Mouse (Mus musculus) Patski (cell line): Measurements from ENCODE around the gene Olfr543. TPM values are rescaled to one million over a fixed set of nuclear protein-coding genes. Genes with fewer than 3 reads are reported as not detected.

Source experiments
- ATAC-seq: fragments of 100-300 bp; one replicate; pipeline ENCODE4 v1.8.0; 2021
- CTCF ChIA-PET: fragments of 350-600 bp; sonication (Branson Sonifier 250); formaldehyde crosslinking; loops from one replicate; lab custom pipeline; 2022; ENCODE audit warnings: inconsistent platforms; lab: Charles Lee
- POLR2A ChIA-PET: fragments of 350-600 bp; sonication (Branson Sonifier 250); formaldehyde crosslinking; loops from one replicate; lab custom pipeline; 2022; ENCODE audit warnings: antibody characterized with exemption, inconsistent platforms; lab: Charles Lee
- DNase-seq: peaks from one replicate; pipeline ENCODE4 v3.0.0-alpha.2; 2011; ENCODE audit warnings: low read depth, low spot score
- H3K27me3 ChIP-seq: fragments of 371-371 bp; one replicate; pipeline ENCODE4 v1.5.1; 2021
- CTCF ChIP-seq: fragments of 100-300 bp; IDR thresholded peaks from one replicate; pipeline ENCODE4 v1.5.1; 2021
- in situ Hi-C: fragments of 300-500 bp; cut with MboI; formaldehyde crosslinking; loops from 3 replicates; pipeline ENCODE4 v1.11.1; 2018; ENCODE audit warnings: low pct_unique_long_range_greater_than_20kb, mixed read lengths
- polyA plus RNA-seq: library from polyadenylated mRNA; unstranded; gene quantifications from one replicate; pipeline ENCODE4 v1.2.3, GENCODE M21; 2021

Gene Olfr543
- not detected for polyA plus RNA-seq

DNA sequence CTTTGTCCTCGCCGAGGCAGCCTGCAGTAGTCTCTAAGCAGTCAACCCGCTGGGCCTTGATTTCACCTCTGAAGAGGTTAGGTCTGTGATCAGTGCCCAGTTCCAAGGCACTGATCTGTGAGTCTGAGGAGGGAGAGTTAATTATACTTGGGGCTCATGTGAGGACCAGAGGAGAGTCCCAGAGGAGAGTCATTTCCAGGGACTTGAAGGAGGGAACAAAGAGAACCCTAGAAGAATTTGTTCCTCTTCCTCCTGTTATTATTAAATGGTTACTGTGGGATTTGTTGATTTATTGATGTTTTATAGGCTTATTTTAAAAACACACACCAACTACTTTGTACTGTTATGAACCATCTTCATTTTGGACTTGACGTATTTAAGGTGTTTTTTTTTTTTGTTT is at the start of gene Olfr543:
Olfr543 (minus strand) TSS at position 101 of the 400 bp plus-strand sequence.
- DNase-seq (no peak), ATAC-seq (no peak)
- CTCF ChIA-PET = no interaction called here
- POLR2A ChIA-PET = no interaction called here
- no peak for TF ChIP-seq CTCF
- in situ Hi-C loops = no loop called here
- no peaks in the 10 kb centered on the region for H3K27me3 ChIP-seq

DNA sequence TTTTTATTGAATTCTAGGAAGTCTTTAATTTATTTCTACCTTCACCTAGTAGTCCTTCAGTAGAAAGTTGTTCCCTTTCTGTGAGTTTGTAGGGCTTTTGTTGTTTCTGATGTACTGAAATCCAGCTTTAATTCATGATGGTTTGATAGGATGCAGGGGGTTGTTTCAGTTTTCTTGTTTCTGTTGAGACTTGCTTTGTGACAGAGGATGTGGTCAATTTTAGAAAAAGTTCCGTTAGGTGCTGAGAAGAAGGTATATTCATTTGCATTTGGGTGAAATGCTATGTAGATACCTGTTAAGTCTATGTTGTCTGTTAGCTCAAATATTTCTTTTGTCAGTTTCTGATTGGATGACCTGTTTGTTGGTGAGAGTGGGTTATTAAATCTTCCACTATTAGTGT is 47.6 kb upstream of the Olfr543 start:
- CTCF ChIA-PET = no interaction called here
- ATAC-seq (no peak), DNase-seq (no peak)
- H3K27me3 ChIP-seq = peaks cover 14% of the 10 kb centered on the region
- no peak for TF ChIP-seq CTCF
- in situ Hi-C loops = no loop called here
- POLR2A ChIA-PET = no interaction called here

DNA sequence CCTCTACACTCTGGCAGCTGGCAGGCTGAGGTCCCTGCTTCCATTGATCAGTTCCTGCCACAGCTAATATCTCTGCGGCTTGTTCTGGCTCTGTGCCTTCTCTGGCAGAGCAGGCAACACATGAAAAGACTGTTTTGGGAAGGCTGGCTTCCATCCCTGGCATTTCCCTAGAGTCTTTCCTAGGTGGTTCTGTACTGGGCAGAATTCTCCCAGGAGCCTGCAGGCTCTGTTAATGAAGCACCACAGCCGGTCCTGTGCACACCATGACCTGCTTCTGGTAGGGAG is 35.5 kb upstream of the Olfr543 start:
- H3K27me3 ChIP-seq = no peaks in the 10 kb centered on the region
- TF ChIP-seq CTCF = no peak
- CTCF ChIA-PET = no interaction called here
- ATAC-seq = no peak
- POLR2A ChIA-PET = no interaction called here
- DNase-seq = no peak
- in situ Hi-C loops = no loop called here

DNA sequence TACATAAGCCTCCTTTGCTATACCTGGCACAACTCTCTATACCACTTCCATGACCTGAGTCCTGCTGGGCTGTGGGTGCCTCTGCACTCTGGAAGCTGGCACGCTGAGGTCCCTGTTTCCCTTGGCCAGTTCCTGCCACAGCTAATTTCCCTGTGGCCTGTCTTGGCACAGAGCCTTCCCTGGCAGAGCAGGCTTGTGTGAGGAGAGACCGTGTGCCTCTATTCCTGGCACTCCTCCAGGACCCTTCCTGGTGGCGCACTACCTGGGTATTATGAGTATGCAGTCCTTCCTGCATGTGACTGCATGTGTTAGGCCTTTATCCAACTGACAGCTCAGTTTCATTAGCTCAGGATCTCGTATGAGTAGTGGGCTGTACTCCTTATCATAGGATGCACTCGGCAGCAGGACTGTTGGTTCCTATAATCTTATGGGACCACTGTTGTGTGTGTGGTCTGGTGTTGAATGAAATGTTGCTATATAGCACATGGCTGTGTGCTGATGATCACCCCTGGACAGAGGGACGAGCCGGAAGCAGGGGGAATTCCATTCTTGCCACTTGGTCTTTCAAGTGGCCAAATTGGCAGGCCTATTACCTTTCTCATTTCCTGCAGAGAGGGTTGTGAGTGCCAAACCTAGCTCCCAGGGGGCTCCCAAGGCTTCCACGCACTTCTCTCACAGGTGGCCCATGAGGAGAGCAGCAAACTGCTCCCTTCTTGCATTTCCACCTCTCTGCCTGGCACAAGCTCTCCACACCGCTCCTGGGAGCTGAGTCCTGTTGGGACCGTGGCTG is 35.0 kb upstream of the Olfr543 start:
- no peaks in the 10 kb centered on the region for H3K27me3 ChIP-seq
- DNase-seq = no peak
- no peak for ATAC-seq
- ChIA-PET POLR2A (no interaction called here), CTCF (interaction anchor here (0.9 kb wide), 1 partner anchor 121 kb away, joined by 3 read pairs; no protein-coding TSS in a partner anchor)
- TF ChIP-seq CTCF = no peak
- in situ Hi-C loops = no loop called here

DNA sequence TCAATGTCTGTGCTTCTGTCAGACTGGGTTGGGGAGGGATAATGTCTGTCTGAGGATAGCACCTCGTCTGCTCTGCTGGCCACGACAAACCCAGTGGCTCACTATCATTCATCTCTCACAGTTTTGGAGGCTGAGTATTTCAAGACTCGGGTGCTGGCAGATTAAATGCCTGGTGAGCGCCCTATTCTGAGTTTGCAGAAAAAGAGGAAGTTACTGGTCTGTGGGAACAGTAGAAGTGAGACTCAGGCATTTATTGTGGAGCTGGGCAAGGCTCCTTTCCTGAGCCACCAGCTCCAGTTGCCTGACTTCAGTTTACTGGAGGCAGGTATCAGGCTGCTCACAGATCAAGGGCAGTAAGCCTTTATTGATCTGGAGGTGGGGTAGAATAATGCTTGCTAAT is 32.7 kb upstream of the Olfr543 start:
- H3K27me3 ChIP-seq = no peaks in the 10 kb centered on the region
- POLR2A ChIA-PET = no interaction called here
- in situ Hi-C loops = no loop called here
- CTCF ChIA-PET = interaction anchor here (1.2 to 1.6 kb wide), 2 partner anchors 10 to 228 kb away, joined by 3 to 4 read pairs; no protein-coding TSS in a partner anchor
- ATAC-seq (no peak), DNase-seq (no peak)
- TF ChIP-seq CTCF = no peak

DNA sequence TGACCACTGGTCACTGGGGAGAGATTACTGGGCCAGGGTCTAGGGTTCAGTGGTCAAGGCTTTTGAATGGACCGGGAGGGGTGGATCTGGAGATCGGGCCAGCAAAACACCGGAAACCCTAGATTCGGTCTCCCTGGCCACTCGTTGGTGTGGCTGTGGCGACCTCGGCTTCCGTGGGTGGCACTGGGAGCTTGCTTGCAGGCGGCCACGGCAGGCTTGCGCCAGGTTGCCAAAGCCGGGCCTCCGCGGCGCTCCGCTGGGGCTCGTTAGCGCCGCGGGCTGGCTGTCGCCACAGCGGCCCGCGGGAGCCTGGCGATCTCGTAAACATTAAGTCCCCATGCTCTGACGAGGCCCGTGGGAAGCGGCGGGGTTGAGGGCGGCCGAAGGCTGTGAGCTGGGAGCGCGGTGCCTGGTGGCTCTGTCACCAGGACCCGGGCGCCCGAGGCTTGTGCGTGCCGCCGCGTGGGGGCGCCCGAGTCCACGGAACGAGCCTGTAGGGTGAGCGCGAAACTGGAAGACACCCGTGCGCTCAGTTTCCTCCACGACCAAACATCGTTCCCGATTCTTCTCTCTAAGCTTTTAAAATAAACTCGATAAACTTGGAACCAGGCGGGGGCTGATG is 31.4 kb upstream of the Olfr543 start:
- CTCF ChIA-PET = interaction anchor here (0.8 to 1.8 kb wide), 6 partner anchors 9 to 229 kb away, joined by 3 to 17 read pairs (median 4); partner anchors contain the start of gene Olfr554
- POLR2A ChIA-PET = no interaction called here
- TF ChIP-seq CTCF = peak; percentile 100
- no peak for DNase-seq
- in situ Hi-C loops = no loop called here
- H3K27me3 ChIP-seq = no peaks in the 10 kb centered on the region
- peak; percentile 96 for ATAC-seq

DNA sequence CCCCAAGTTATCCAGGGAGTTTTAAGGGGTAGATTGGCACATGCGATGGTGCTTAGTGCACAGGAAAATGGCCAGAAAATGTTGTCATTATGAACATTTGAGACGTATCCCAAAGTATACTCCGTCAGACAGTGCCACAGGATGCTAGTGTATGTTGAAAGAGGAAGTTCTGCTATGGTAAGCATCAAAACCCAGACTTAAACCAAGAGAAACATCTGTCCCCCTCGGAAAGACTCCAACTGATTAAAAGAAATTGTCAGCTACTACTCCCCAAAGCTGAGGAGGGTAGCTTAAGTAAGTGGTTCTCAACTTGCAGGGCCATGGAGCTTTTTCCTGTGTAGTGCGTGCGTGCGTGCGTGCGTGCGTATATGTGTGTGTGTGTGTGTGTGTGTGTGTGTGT is 30.4 kb upstream of the Olfr543 start:
- ChIA-PET CTCF (interaction anchor here (1.7 to 1.8 kb wide), 2 partner anchors 12 to 125 kb away, joined by 3 to 17 read pairs; partner anchors contain the start of genes Olfr545 and Olfr554), POLR2A (no interaction called here)
- DNase-seq = no peak
- in situ Hi-C loops = no loop called here
- no peak for TF ChIP-seq CTCF
- H3K27me3 ChIP-seq = no peaks in the 10 kb centered on the region
- no peak for ATAC-seq

DNA sequence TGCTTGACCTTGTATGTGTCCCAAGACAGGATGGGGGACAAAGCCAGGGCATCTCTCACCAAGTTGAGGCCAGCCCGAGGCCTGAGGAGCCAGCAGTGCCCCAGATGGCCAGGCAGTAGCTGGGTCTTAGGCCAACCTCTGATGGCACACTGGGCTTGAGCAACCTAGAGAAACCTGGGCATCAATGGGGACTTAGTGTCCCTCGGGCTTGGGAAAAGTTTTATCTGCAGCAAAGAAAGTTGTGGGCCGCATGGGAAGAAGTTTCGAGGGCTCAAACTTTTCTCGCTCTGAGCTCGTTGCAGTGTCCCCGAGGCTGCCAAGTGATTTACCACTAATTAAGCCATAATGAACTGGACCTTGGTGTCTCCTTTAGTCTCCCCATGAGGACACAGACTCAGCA is 28.2 kb upstream of the Olfr543 start:
- H3K27me3 ChIP-seq = no peaks in the 10 kb centered on the region
- ChIA-PET POLR2A (no interaction called here), CTCF (no interaction called here)
- in situ Hi-C loops = loop anchor here (5.0 kb wide), 2 partner anchors 128 to 408 kb away; partner anchors contain the start of genes Olfr554 and Olfr571
- no peak for TF ChIP-seq CTCF
- DNase-seq (no peak), ATAC-seq (no peak)

DNA sequence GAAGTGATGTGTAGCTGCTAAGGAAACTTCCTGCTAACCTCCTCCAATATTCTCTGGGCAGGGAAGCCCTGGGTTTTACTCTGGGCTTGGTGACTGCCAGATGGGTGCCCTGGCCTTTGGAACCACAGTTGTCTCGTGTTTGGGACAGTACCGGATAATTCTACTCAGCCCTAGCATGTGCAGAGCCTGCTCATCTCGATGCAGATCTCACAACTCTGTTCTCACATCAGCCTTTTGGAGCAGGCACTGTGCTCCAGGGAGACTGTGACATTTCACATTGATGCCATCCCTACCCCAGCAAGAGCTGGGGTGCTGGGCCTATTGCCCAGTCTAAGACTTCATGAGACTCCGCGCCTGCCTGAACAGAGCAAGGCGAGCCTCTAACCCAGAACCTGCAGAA is 27.2 kb upstream of the Olfr543 start:
- DNase-seq (no peak), ATAC-seq (no peak)
- ChIA-PET CTCF (no interaction called here), POLR2A (no interaction called here)
- no peaks in the 10 kb centered on the region for H3K27me3 ChIP-seq
- in situ Hi-C loops = loop anchor here (5.0 kb wide), 2 partner anchors 129 to 409 kb away; partner anchors contain the start of genes Olfr554 and Olfr571
- no peak for TF ChIP-seq CTCF

DNA sequence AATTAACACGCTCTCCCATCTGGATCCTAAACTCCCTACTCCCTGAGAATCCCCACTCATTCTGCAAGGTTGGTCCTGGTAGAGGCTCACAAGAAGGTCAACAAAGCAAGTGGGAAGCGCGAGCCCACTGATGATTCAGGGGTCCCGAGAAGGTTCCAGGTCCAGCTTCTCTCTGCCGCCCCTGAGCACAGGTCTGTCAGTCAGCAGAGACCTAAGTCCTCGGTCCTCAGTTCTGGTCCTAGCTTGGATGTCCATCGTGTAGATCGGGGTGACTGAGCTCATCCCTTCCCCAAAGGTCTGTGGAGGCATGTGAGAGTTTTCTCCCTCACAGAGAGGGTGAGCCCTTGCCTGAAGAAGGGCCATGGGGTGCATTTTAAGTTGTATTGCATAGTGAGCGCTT is 26.6 kb upstream of the Olfr543 start:
- ATAC-seq (no peak), DNase-seq (no peak)
- no peaks in the 10 kb centered on the region for H3K27me3 ChIP-seq
- in situ Hi-C loops = loop anchor here (5.0 kb wide), 2 partner anchors 129 to 409 kb away; partner anchors contain the start of genes Olfr554 and Olfr571
- CTCF ChIA-PET = interaction anchor here (1.4 kb wide), 1 partner anchor 128 kb away, joined by 4 read pairs; no protein-coding TSS in a partner anchor
- TF ChIP-seq CTCF = no peak
- POLR2A ChIA-PET = no interaction called here

DNA sequence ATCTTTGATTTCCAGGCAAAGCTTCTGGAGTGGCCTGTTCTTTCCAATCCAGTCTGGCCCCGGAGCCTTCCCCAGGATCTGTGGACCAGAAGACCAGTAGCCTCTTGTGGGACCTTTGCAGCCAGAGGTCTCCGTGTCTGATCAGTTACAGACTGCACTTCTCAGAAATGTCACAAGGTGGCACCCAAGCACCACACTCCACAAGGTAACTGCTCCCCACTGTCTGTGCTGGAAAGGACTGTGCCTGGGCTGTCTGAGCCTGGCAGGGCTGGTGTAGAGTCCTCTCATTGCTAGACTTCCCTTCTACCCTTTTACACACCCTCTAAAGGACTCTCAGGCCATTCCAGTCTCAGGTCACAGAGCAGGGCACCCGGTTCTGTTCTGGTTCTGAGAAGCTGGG is 25.4 kb upstream of the Olfr543 start:
- peak; percentile 86 for TF ChIP-seq CTCF
- in situ Hi-C loops = loop anchor here (5.0 kb wide), 2 partner anchors 130 to 410 kb away; partner anchors contain the start of genes Olfr554 and Olfr571
- ATAC-seq = peak; percentile 86
- ChIA-PET CTCF (interaction anchor here (1.4 kb wide), 1 partner anchor 129 kb away, joined by 4 read pairs; no protein-coding TSS in a partner anchor), POLR2A (no interaction called here)
- peak; percentile 22 for DNase-seq
- H3K27me3 ChIP-seq = no peaks in the 10 kb centered on the region
